Mouse (Mus musculus): ENCODE data around the gene Pdcl3. TPM values are rescaled to one million over a fixed set of nuclear protein-coding genes. Genes with fewer than 3 reads are reported as not detected.
"Not testable (repeated sequence)": the region's sequence is repeated elsewhere in the genome, so short reads cannot be mapped to it uniquely, and the experiment has no call there.

Pdcl3 gene
- polyA plus RNA-seq, 1 experiment from 2014 or later = 155 TPM

DNA sequence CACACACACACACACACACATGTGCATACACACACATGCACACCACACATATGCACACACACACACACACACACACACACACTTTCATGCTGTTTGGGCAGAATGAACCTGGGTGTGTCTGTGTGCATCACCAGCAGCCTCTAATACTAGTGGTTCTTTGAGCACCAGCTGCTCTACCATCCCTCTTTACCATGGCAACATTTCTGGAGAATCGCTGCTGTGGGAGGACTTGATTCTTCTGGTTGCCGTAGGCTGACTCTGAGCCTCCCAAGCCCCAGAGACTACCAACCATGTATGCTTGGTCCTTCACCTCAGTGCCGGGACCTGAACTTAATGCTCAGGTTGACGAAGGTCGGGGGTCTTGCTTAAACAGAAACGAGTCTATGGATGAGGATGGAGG is 28.4 kb downstream of the Pdcl3 start:
- no peaks in the 10 kb centered on the region for H3K27me3 ChIP-seq (replicated peaks; ENCODE audit: control insufficient read depth, insufficient read depth, low read length)
- WGBS = 87% methylated on average over 6 of the region's 6 CpGs
- H3K36me3 ChIP-seq (ENCODE audit: control insufficient read depth, insufficient read depth, low read length) = no peaks in the 10 kb centered on the region
- H3K4me3 ChIP-seq (ENCODE audit: low read length) = no peak overlapping the region
- H3K27ac ChIP-seq (ENCODE audit: low read length) = no peak overlapping the region
- H3K9ac ChIP-seq (ENCODE audit: low read depth, low read length) = no peak overlapping the region
- no peak overlapping the region for H3K4me2 ChIP-seq (ENCODE audit: low read depth, low read length)
- no peaks in the 10 kb centered on the region for H3K9me3 ChIP-seq (ENCODE audit: control insufficient read depth, low read length)
- ATAC-seq = no peak
- no peaks in the 10 kb centered on the region for H3K4me1 ChIP-seq (ENCODE audit: control insufficient read depth, insufficient read depth, low read length)

DNA sequence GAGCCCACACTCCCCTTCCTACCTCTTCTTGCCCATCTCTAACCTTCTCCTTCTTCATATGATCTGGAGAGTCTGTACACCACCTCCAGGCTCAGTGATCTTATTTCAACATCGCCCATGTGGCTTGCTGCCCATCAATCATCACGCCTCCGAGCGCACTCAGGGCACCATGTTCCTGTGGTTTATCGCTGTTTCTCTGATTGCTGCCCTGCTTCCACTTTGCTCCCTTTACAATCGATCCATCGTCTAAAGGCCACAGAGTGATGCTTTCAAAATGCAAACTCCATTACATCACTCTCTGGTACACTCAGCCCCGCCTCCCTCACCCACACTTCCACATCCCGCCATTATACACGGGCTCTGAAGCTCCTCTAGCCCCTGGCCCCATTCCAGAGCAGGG is 30.1 kb downstream of the Pdcl3 start:
- no peaks in the 10 kb centered on the region for H3K4me1 ChIP-seq (ENCODE audit: control insufficient read depth, insufficient read depth, low read length)

DNA sequence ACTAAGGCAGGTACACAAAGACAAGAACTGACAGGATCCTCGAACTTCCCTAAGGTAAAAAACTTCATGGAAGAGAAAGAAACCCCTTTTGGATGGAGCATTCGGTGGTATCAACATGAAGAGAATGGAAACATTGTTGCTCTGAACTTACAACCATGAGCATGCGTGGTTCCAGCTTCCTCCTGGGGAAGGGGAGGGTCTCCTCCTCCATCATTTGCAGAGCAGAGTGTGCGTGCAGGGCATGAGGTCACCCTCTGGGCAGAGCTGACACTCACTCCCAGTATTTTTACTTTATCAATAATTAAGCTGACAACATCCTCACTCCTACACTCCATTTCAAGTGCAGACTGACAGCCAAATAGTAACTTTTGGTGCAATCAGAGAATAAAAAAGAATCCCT is 32.5 kb downstream of the Pdcl3 start:
- H3K36me3 ChIP-seq (ENCODE audit: control insufficient read depth, insufficient read depth, low read length) = no peaks in the 10 kb centered on the region
- H3K4me1 ChIP-seq (ENCODE audit: control insufficient read depth, insufficient read depth, low read length) = no peaks in the 10 kb centered on the region
- H3K27ac ChIP-seq (ENCODE audit: low read length) = no peak overlapping the region
- H3K27me3 ChIP-seq (replicated peaks; ENCODE audit: control insufficient read depth, insufficient read depth, low read length) = no peaks in the 10 kb centered on the region
- no peak overlapping the region for H3K4me3 ChIP-seq (ENCODE audit: low read length)
- WGBS = 80% methylated on average over 4 of the region's 4 CpGs
- no peak overlapping the region for H3K9ac ChIP-seq (ENCODE audit: low read depth, low read length)
- no peaks in the 10 kb centered on the region for H3K9me3 ChIP-seq (ENCODE audit: control insufficient read depth, low read length)
- ATAC-seq = no peak
- no peak overlapping the region for H3K4me2 ChIP-seq (ENCODE audit: low read depth, low read length)

More for the DNA sequence above, 30.1 kb downstream of the Pdcl3 start:
- WGBS = 82% methylated on average over 10 of the region's 10 CpGs
- Histone ChIP-seq H3K27ac (ENCODE audit: low read length) (no peak overlapping the region), H3K9ac (ENCODE audit: low read depth, low read length) (no peak overlapping the region), H3K36me3 (ENCODE audit: control insufficient read depth, insufficient read depth, low read length) (no peaks in the 10 kb centered on the region), H3K9me3 (ENCODE audit: control insufficient read depth, low read length) (no peaks in the 10 kb centered on the region), H3K27me3 (replicated peaks; ENCODE audit: control insufficient read depth, insufficient read depth, low read length) (no peaks in the 10 kb centered on the region), H3K4me3 (ENCODE audit: low read length) (no peak overlapping the region), H3K4me2 (ENCODE audit: low read depth, low read length) (no peak overlapping the region)
- no peak for ATAC-seq

DNA sequence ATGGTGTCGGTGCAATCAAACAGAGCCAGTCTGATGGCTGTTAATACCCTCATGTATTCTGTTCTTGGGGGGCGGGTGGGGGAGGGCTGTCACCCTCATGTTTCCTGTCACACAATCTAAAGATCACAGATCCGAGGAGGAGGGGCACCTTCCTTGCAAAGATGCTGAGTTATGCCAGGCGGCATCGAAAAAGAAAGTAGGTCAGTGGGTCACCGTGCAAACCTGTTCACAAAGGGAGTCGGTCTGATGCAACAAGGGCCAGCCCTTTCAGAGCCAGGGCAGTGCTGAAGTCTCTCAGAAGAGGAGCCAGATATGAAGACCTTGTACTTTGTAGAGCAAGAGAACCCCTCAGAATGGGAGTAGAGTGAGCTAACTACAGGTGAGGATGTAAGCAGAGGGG is 39.7 kb downstream of the Pdcl3 start:
- H3K4me3 ChIP-seq (ENCODE audit: low read length) = no peak overlapping the region
- H3K9ac ChIP-seq (ENCODE audit: low read depth, low read length) = no peak overlapping the region
- peak; percentile 56; the same call in 1 of the 2 replicates for ATAC-seq
- no peaks in the 10 kb centered on the region for H3K9me3 ChIP-seq (ENCODE audit: control insufficient read depth, low read length)
- H3K4me2 ChIP-seq (ENCODE audit: low read depth, low read length) = no peak overlapping the region
- H3K4me1 ChIP-seq (ENCODE audit: control insufficient read depth, insufficient read depth, low read length) = 0 out of 2 replicates have a peak, but pooled peaks cover 5% of the 10 kb centered on the region
- H3K36me3 ChIP-seq (ENCODE audit: control insufficient read depth, insufficient read depth, low read length) = no peaks in the 10 kb centered on the region
- H3K27me3 ChIP-seq (replicated peaks; ENCODE audit: control insufficient read depth, insufficient read depth, low read length) = no peaks in the 10 kb centered on the region
- WGBS = 49% methylated on average over 7 of the region's 7 CpGs
- no peak overlapping the region for H3K27ac ChIP-seq (ENCODE audit: low read length)

DNA sequence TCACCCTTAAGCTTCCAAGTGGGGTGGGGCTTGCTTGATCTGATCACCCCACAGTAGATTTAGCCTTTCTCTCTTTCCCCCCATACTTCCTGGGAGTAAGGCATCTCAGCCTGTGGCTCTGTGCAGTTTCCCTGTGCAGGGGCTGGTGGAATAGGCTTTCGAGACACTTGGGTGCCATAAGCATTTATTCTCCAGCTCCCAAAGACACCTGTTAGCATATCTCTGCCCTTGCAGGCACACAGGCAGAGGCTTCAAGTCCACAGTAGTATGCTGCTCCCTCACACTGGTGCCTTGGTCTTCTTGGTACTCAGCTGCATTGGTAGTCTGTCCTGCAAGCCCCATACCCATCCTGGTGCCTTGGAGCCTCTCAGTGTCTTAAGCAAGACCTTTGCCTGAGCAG is 40.4 kb downstream of the Pdcl3 start:
- WGBS = 90% methylated on average over 1 of the region's 1 CpGs
- Histone ChIP-seq H3K9ac (ENCODE audit: low read depth, low read length) (no peak overlapping the region), H3K36me3 (ENCODE audit: control insufficient read depth, insufficient read depth, low read length) (no peaks in the 10 kb centered on the region), H3K27me3 (replicated peaks; ENCODE audit: control insufficient read depth, insufficient read depth, low read length) (no peaks in the 10 kb centered on the region), H3K4me2 (ENCODE audit: low read depth, low read length) (no peak overlapping the region), H3K4me1 (ENCODE audit: control insufficient read depth, insufficient read depth, low read length) (0 out of 2 replicates have a peak, but pooled peaks cover 5% of the 10 kb centered on the region), H3K27ac (ENCODE audit: low read length) (no peak overlapping the region), H3K9me3 (ENCODE audit: control insufficient read depth, low read length) (no peaks in the 10 kb centered on the region), H3K4me3 (ENCODE audit: low read length) (no peak overlapping the region)
- ATAC-seq = no peak

DNA sequence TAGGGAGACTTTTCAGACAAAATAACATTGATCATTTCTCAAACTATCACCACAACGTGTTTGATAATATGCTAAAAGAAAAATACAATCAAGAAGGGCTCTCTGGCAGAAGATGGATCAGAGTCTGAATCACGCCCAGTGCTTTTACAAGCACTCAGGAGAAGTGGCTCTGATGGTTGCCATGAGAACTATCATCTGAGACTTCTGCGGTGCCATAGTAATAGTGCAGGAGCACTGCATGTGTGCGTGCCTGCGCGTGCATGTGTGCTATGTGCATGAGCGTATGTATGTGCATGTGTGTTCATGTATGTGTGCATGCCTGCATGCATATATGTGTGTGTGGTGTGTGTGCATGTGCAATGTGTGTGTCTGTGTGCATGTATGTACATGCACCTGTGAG is 43.8 kb downstream of the Pdcl3 start:
- WGBS = 69% methylated on average over 7 of the region's 7 CpGs
- H3K27ac ChIP-seq (ENCODE audit: low read length) = no peak overlapping the region

DNA sequence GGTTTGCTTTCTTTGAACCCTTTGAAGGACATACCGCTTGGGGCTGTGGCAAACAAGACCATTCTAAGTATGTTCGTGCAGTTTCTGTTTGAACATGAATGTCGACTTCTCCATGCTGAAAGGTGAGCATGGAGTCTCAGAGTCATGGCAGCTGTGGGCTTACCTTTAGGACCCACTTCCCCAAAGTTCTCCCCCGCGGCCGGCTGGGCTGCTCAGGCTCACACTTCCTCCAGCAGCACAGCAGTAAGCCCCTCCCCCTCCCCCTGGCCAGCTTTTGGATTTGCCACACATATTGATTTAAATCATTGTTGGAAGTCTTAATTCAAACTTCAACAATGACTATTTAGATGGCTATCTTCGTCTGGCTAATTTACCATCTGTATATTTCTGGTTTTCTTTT is 44.7 kb downstream of the Pdcl3 start:
- no peak for ATAC-seq
- peak overlapping the region; percentile 23 for H3K4me3 ChIP-seq (ENCODE audit: low read length)
- H3K27me3 ChIP-seq (replicated peaks; ENCODE audit: control insufficient read depth, insufficient read depth, low read length) = no peaks in the 10 kb centered on the region
- 0 out of 2 replicates have a peak overlapping the region, but pooled peaks have one; percentile 27 for H3K9ac ChIP-seq (ENCODE audit: low read depth, low read length)
- WGBS = 10% methylated on average over 7 of the region's 7 CpGs
- H3K4me2 ChIP-seq (ENCODE audit: low read depth, low read length) = peak overlapping the region; percentile 55
- 0 out of 2 replicates have a peak, but pooled peaks cover 5% of the 10 kb centered on the region for H3K4me1 ChIP-seq (ENCODE audit: control insufficient read depth, insufficient read depth, low read length)
- H3K36me3 ChIP-seq (ENCODE audit: control insufficient read depth, insufficient read depth, low read length) = no peaks in the 10 kb centered on the region
- H3K27ac ChIP-seq (ENCODE audit: low read length) = no peak overlapping the region
- no peaks in the 10 kb centered on the region for H3K9me3 ChIP-seq (ENCODE audit: control insufficient read depth, low read length)

More for the DNA sequence above, 43.8 kb downstream of the Pdcl3 start:
- no peaks in the 10 kb centered on the region for H3K9me3 ChIP-seq (ENCODE audit: control insufficient read depth, low read length)
- no peaks in the 10 kb centered on the region for H3K36me3 ChIP-seq (ENCODE audit: control insufficient read depth, insufficient read depth, low read length)
- no peak overlapping the region for H3K4me2 ChIP-seq (ENCODE audit: low read depth, low read length)
- H3K4me3 ChIP-seq (ENCODE audit: low read length) = no peak overlapping the region
- 0 out of 2 replicates have a peak, but pooled peaks have one; percentile 31 for ATAC-seq
- H3K27me3 ChIP-seq (replicated peaks; ENCODE audit: control insufficient read depth, insufficient read depth, low read length) = no peaks in the 10 kb centered on the region
- H3K4me1 ChIP-seq (ENCODE audit: control insufficient read depth, insufficient read depth, low read length) = 0 out of 2 replicates have a peak, but pooled peaks cover 5% of the 10 kb centered on the region
- H3K9ac ChIP-seq (ENCODE audit: low read depth, low read length) = no peak overlapping the region

DNA sequence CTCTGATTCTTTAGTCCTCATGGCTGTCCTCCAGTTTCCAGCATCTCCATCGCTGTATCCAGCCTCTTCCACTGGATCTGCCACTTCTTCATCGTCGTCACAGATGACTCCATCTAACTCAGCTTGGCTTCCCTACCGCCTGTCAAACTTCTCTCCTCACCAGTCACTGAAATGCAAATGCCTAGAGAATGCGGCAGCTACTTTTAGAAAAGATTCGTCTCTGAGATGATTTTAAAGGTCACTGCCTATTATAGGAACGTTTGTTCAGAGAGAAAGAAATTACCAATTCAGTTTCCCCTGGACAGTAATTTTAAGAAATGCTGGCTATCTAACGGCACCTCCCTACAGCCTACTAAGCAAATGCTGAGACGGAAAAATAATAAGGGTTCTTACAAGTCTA is 50.4 kb downstream of the Pdcl3 start:
- Histone ChIP-seq H3K4me3 (ENCODE audit: low read length) (no peak overlapping the region), H3K9ac (ENCODE audit: low read depth, low read length) (no peak overlapping the region), H3K4me1 (ENCODE audit: control insufficient read depth, insufficient read depth, low read length) (no peaks in the 10 kb centered on the region), H3K27ac (ENCODE audit: low read length) (no peak overlapping the region), H3K9me3 (ENCODE audit: control insufficient read depth, low read length) (no peaks in the 10 kb centered on the region), H3K4me2 (ENCODE audit: low read depth, low read length) (no peak overlapping the region), H3K36me3 (ENCODE audit: control insufficient read depth, insufficient read depth, low read length) (no peaks in the 10 kb centered on the region), H3K27me3 (replicated peaks; ENCODE audit: control insufficient read depth, insufficient read depth, low read length) (no peaks in the 10 kb centered on the region)
- 85% methylated on average over 9 of the region's 9 CpGs for WGBS
- no peak for ATAC-seq

DNA sequence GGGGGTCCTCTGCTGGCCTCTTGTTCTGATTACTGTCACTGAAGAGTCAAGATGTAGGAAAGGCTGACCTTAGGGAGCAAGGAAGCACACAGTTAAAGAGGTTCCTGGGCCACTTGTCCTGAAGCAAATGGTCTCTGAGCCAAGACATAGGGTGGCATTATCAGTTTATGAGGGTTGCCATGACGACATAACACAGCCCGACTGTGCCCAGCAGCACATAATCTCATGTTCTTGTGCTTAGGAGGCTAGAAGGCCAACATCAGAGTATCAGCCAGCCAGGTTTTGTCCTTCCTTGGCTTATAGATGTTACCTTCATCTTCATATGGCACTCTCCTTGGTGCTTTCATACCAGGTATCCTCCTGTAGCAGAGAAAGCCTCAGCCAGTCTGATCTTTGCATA is 56.8 kb downstream of the Pdcl3 start:
- ATAC-seq = no peak
- Histone ChIP-seq H3K9me3 (ENCODE audit: control insufficient read depth, low read length) (no peaks in the 10 kb centered on the region), H3K27ac (ENCODE audit: low read length) (no peak overlapping the region), H3K4me1 (ENCODE audit: control insufficient read depth, insufficient read depth, low read length) (no peaks in the 10 kb centered on the region), H3K4me2 (ENCODE audit: low read depth, low read length) (no peak overlapping the region), H3K36me3 (ENCODE audit: control insufficient read depth, insufficient read depth, low read length) (no peaks in the 10 kb centered on the region), H3K4me3 (ENCODE audit: low read length) (no peak overlapping the region), H3K27me3 (replicated peaks; ENCODE audit: control insufficient read depth, insufficient read depth, low read length) (no peaks in the 10 kb centered on the region), H3K9ac (ENCODE audit: low read depth, low read length) (no peak overlapping the region)
- WGBS = 38% methylated on average over 2 of the region's 2 CpGs

DNA sequence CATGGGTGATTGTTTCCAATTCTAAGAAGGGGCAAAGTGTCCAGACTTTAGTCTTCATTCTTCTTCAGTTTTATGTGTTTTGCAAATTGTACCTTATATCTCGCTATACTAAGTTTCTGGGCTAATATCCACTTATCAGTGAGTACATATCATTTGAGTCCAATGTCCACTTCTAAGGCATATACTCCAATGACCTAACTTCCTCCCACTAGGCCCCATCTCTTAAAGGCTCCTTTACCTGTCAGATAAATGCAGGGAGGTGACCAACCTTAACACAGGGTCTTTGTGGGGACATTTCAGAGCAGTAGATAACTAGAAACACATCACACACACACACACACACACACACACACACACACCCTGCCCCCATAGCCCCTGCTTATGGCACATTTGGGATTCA is 59.0 kb downstream of the Pdcl3 start:
- not testable (repeated sequence) for H3K4me1 ChIP-seq (ENCODE audit: control insufficient read depth, insufficient read depth, low read length); H3K4me2 ChIP-seq (ENCODE audit: low read depth, low read length); H3K36me3 ChIP-seq (ENCODE audit: control insufficient read depth, insufficient read depth, low read length); H3K4me3 ChIP-seq (ENCODE audit: low read length); H3K27ac ChIP-seq (ENCODE audit: low read length); H3K9ac ChIP-seq (ENCODE audit: low read depth, low read length); H3K27me3 ChIP-seq (replicated peaks; ENCODE audit: control insufficient read depth, insufficient read depth, low read length); H3K9me3 ChIP-seq (ENCODE audit: control insufficient read depth, low read length)
- WGBS = 63% methylated on average over 1 of the region's 1 CpGs
- ATAC-seq = peak; percentile 86
